Mouse (Mus musculus): Measurements from ENCODE around the gene Rtn1.

DNA sequence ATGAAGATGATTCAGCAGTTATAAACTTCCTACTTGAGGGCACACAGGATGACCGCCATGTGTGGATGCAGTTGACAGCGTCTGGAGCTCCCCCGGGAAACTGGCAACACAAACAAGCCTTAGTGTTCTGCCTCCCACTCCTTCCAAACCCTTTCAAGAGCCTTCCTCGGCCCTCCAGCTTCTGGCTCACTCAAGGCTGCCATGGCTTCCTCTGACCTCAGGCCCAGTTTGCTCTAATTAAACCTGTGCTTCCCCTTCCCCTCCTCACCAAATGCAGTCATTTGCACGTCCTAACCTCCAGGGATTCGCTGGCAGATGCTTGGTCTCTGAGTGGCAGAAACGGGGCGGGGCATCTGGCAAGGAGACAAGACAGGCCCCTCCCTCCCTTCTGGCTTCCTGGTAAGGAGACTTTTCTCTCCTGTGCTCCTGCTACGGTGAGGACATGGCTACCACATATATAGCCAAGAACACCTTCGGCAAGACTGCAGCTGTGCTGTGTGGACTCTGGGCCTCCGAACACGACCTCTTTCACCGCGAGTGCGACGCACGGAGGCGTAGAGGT lies 210.8 kb downstream of the Rtn1 start:
- TF ChIP-seq POLR2A (IDR thresholded peaks at IDR 0.05; ENCODE audit: low read depth, low read length) (no peak), CTCF (conservative IDR thresholded peaks at IDR 0.05; ENCODE audit: insufficient read depth, insufficient read length, low read depth, low read length) (no peak)

Measured in kidney, adult 2 months (tissue).